Mouse (Mus musculus): ENCODE results near the gene Adgrl3. TPM values are rescaled to one million over a fixed set of nuclear protein-coding genes. Genes with fewer than 3 reads are reported as not detected.

Adgrl3 gene
- total RNA-seq, 2 experiments from 2014 or later: 3.7 to 4.3 TPM

DNA sequence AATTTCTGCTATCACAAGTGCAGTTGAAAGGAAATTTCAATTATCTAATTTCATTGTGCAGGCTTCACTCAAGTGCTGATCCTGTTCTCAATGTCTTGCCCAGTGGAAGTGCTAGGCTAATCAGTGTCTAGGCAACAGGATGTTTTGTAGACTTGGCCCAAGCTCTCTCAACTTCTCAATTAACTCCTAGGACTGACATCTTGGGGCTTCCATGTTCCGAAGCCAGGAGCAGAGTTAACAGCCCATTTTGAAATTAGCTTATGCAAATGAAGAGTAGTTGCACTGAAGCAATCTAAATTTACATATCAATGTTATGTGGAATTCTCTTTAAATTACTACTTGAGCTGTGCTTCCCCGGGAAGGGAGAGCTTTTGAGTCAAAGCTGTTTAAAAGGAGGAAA, 339.6 kb downstream of the Adgrl3 start:
- no peak for DNase-seq (ENCODE audit: low spot score)
- intact Hi-C loops (cut with DNase I): no loop called here

- no peak for DNase-seq (ENCODE audit: low spot score)
- intact Hi-C loops (cut with DNase I): no loop called here
Observed at GRCm38 (mm10) chr5:81364198-81364643, 344.3 kb downstream of the Adgrl3 start.

DNA sequence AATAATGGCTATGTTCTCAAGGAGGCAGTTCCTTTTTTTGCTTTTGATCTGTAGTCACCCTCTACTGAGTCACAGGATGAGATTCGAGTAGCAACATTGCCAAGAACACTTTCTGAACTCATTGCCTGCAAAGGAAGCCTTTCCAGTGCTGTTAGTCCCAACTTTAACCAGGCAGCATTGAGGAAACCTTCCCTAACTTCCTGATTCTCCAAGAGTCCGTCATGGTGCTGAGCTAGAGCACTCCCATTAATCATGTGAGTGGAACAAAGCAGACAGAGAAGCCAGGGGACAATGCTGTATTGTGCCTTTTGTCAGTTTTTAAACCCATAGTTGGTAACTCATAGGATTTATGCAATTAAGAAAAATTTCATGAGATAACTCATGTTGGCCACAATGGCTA, 345.3 kb downstream of the Adgrl3 start:
- intact Hi-C loops (cut with DNase I): no loop called here
- DNase-seq (ENCODE audit: low spot score): no peak

DNA sequence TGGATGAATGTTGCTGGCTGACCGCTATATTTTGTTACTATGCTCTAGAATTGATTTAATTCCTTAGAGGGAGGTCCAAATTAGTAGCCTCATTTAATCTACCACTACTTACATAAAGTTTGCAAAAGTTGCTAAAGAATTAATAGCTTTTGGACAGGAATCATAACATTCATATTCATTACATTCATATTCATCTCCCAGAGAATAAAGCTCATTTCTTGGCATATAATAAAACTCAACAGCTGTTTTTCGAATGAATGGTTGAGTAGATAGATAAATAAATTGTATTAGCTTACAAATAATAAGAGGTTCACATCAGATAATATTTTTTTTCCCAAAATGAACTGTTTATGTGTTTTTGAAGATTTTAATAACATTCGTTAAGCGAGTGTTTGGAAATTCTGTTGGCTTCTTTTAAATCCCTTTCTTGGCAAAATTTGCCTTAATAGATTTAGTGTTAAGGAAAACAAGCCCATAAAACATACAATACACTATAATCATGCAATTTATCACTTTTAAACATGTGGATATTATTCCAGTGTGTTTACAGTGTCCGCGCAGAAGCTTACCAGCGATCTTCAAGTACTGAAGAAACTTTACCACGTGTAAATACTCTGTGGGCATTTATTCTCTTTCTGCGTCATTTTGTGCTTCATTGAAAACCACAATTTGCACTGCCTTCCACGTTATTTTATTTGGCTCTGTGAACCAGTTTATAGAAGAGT, 350.4 kb downstream of the Adgrl3 start:
- DNase-seq (ENCODE audit: low spot score): no peak
- intact Hi-C loops (cut with DNase I): no loop called here

GRCm38 (mm10) chr5:81375992-81376391, 356.1 kb downstream of the Adgrl3 start:
- no peak for DNase-seq (ENCODE audit: low spot score)
- intact Hi-C loops (cut with DNase I): no loop called here

- intact Hi-C loops (cut with DNase I): no loop called here
- DNase-seq (ENCODE audit: low spot score): no peak
Observed at GRCm38 (mm10) chr5:81405582-81406143, 385.7 kb downstream of the Adgrl3 start.

DNA sequence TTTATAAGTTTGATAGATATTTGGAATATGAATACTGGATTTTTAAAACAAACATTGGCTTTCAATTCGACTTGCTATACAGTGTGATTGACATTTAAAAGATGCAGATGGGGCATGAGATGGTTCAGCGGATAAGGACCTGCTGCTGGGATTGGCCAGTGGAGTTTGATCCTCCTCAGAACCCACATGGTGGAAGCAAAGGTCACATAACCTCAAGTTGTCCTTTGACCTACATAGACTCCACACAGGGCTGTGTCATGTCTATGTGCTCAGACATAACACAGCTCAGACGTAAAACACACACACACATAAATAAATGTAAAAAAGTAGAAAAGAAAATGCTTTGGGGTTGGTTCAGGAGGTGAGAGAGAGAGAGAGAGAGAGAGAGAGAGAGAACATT, 397.4 kb downstream of the Adgrl3 start:
- DNase-seq (ENCODE audit: low spot score): no peak
- intact Hi-C loops (cut with DNase I): no loop called here

- intact Hi-C loops (cut with DNase I): no loop called here
- no peak for DNase-seq (ENCODE audit: low spot score)
Observed at GRCm38 (mm10) chr5:81427393-81427792, 407.5 kb downstream of the Adgrl3 start.

GRCm38 (mm10) chr5:81436375-81436774, 416.4 kb downstream of the Adgrl3 start:
- no peak for DNase-seq (ENCODE audit: low spot score)
- intact Hi-C loops (cut with DNase I): no loop called here

GRCm38 (mm10) chr5:81442150-81442549, 422.2 kb downstream of the Adgrl3 start:
- DNase-seq (ENCODE audit: low spot score): no peak
- intact Hi-C loops (cut with DNase I): no loop called here

DNA sequence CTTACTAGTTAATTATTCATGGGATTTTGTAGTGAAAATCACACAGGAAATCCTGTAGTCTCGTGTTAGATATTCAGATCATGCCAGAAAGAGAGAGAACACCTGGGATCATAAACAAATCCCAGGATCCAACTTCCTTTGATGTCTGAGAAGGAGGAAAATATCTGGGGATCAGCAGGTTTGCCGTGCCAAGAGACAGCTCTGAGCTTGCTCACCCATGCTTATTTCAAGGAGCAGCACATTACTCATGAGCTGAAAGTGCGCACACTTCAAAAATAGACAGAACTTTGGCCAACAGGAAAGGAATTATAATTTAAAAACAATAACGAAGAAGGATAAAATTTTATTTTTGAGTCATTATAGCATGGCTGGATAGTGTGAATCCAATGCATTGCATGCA, 446.0 kb downstream of the Adgrl3 start:
- intact Hi-C loops (cut with DNase I): no loop called here
- no peak for DNase-seq (ENCODE audit: low spot score)

DNA sequence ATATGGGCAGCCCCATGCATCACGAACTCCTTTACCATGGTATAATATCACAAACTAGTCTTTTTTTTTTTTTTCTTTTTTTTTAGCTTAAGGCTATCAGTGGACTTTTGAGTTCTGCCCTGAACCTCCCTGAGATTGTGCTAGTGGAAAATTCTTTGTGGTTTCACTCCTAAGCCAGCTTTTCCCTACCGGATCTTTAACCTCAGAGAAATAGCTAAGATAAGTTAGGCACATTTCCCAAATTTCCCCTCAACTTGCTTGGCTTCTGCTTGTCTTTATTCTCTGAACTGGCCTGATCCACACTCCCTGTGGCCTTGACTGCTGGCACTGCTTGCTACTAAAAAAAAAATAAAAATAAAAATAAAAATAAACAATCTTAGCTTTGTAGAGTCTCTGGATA, 454.7 kb downstream of the Adgrl3 start:
- intact Hi-C loops (cut with DNase I): no loop called here
- no peak for DNase-seq (ENCODE audit: low spot score)

DNA sequence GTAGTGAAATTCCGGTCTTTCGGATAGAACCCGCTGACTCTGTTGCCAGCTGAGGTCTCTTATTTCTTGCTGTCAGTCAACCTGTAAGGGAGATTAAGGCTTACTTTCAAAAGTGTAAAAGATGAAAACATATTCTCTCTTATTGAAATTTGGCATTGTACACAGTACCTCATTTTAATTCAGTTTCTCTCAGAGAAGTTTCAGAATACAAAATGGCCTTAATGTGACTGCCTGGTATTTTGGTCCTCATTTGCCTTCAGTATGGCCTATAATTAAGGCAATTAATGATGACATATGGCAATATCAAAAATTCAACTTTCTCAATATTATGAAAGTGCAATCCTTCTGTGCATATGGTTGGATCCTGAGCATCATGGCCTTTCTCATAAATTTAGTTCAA, 455.5 kb downstream of the Adgrl3 start:
- DNase-seq (ENCODE audit: low spot score): no peak
- intact Hi-C loops (cut with DNase I): no loop called here

- intact Hi-C loops (cut with DNase I): no loop called here
- no peak for DNase-seq (ENCODE audit: low spot score)
Observed at GRCm38 (mm10) chr5:81475971-81476606, 456.2 kb downstream of the Adgrl3 start.

GRCm38 (mm10) chr5:81480911-81481310, 461.0 kb downstream of the Adgrl3 start:
- DNase-seq (ENCODE audit: low spot score): no peak
- intact Hi-C loops (cut with DNase I): no loop called here

DNA sequence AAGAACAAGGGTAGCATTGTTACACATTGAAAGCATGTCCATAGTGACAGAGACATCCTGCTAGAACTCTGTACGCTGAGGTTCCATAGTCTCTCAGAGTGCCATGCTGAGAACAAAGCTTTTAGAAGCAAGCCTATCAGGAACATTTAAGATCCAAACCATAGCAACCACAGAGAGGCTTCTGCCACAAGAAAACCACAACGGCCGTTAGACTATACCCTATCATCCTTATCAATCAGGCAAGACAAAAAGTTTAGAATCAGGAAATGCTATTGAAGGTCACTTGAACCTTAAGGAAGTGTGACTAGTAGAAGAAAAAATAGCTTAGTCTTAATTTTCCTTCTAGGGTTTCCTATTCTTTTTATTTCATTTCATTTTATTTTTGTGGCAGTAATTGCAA, 464.0 kb downstream of the Adgrl3 start:
- no peak for DNase-seq (ENCODE audit: low spot score)
- intact Hi-C loops (cut with DNase I): no loop called here

DNA sequence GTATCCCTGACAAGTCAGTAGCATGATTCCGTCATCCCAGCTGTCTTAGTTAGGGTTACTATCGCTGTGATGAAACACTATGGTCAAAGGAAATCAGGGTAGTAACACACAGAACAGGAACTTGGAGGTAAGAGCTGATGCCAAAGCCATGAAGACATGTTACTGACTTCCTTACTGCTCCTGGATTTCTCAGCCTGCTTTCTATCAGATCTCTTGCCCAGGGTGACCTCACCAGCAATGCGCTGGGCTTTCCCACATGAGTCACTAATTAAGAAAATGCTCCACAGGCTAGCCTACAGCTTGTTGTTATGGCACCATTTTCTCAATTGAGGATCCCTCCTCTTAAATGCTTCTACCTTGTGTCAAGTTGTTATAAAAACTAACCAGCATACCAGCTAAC, 481.1 kb downstream of the Adgrl3 start:
- DNase-seq (ENCODE audit: low spot score): no peak
- intact Hi-C loops (cut with DNase I): no loop called here

- no peak for DNase-seq (ENCODE audit: low spot score)
- intact Hi-C loops (cut with DNase I): no loop called here
Observed at GRCm38 (mm10) chr5:81518720-81519496, 499.0 kb downstream of the Adgrl3 start.

- peak; percentile 10 for DNase-seq (ENCODE audit: low spot score)
- intact Hi-C loops (cut with DNase I): loop anchor here (5.0 kb wide), 1 partner anchor 828 kb away; no protein-coding TSS in a partner anchor
Observed at GRCm38 (mm10) chr5:81519497-81520382, 499.8 kb downstream of the Adgrl3 start.

- no peak for DNase-seq (ENCODE audit: low spot score)
- intact Hi-C loops (cut with DNase I): loop anchor here (5.0 kb wide), 1 partner anchor 825 kb away; no protein-coding TSS in a partner anchor
Observed at GRCm38 (mm10) chr5:81522760-81523159, 502.8 kb downstream of the Adgrl3 start.

Measured in heart, postnatal 25 days (tissue).